Mouse (Mus musculus) heart, adult 2 months (tissue): ENCODE data around the gene Rusc1. TPM values are rescaled to one million over a fixed set of nuclear protein-coding genes. Genes with fewer than 3 reads are reported as not detected.
"Not testable (repeated sequence)": the region's sequence is repeated elsewhere in the genome, so short reads cannot be mapped to it uniquely, and the experiment has no call there.

Experiments used
- DNase-seq, 2 experiments: peaks; one replicate each; pipeline ENCODE4 v3.0.0; 2021
- H3K27ac ChIP-seq: fragments of 200-600 bp; 2 replicates; pipeline ENCODE4 v1.8.1; 2022
- H3K27me3 ChIP-seq: fragments of 200-500 bp; 2 replicates; pipeline ENCODE4 v1.6.1; 2012; ENCODE audit warnings: mild to moderate bottlenecking, low read length, inconsistent platforms, mixed read lengths; ENCODE audit not compliant: control insufficient read depth, insufficient read depth
- H3K36me3 ChIP-seq: fragments of 200-500 bp; 2 replicates; pipeline ENCODE4 v1.6.1; 2012; ENCODE audit warnings: low read length, inconsistent platforms; ENCODE audit not compliant: control insufficient read depth, insufficient read depth
- H3K4me1 ChIP-seq: fragments of 200-500 bp; 2 replicates; pipeline ENCODE4 v1.6.1; 2011; ENCODE audit warnings: low read length; ENCODE audit not compliant: control insufficient read depth, insufficient read depth
- H3K4me3 ChIP-seq: fragments of 200-600 bp; 2 replicates; pipeline ENCODE4 v1.8.1; 2022
- H3K79me2 ChIP-seq: fragments of 200-500 bp; replicated peaks from 2 replicates; pipeline ENCODE4 v1.6.1; 2012; ENCODE audit warnings: mild to moderate bottlenecking, inconsistent platforms, low read length, moderate library complexity, mixed read lengths; ENCODE audit not compliant: control insufficient read depth, insufficient read depth
- H3K9ac ChIP-seq: fragments of 200-500 bp; 2 replicates; pipeline ENCODE4 v1.6.1; 2012; ENCODE audit warnings: low read depth, mild to moderate bottlenecking, control low read depth, inconsistent platforms, low read length, mixed read lengths
- CTCF ChIP-seq: fragments of 200-600 bp; IDR thresholded peaks from 2 replicates; pipeline ENCODE4 v1.8.1; 2022; ENCODE audit warnings: antibody characterized with exemption, mild to moderate bottlenecking, moderate library complexity
- EP300 ChIP-seq: fragments of 200-500 bp; IDR thresholded peaks from 2 replicates; pipeline ENCODE4 v1.6.1; 2011; ENCODE audit warnings: low read depth, low read length, control low read depth; ENCODE audit not compliant: insufficient read depth
- POLR2A ChIP-seq: fragments of 200-500 bp; IDR thresholded peaks from 2 replicates; pipeline ENCODE4 v1.6.1; 2011; ENCODE audit warnings: mild to moderate bottlenecking, low read depth, low read length, control low read depth; ENCODE audit not compliant: insufficient read depth
- WGBS: fragments of 180-500 bp; shearing (Covaris S2); methylation state at CpG from one replicate; pipeline ENCODE4 v1.1.7; 2018; 5-methylcytosine and 5-hydroxymethylcytosine counted together
- intact Hi-C: fragments of 180-260 bp; cut with DNase I; formaldehyde crosslinking; loops from one replicate; pipeline ENCODE4 v1.15.1; 2025
- polyA plus RNA-seq: library from polyadenylated mRNA; depleted of rRNA; stranded (reverse); fragments of >200 nt; gene quantifications from 2 replicates; pipeline ENCODE4 v1.2.3, GENCODE M21; 2012
- total RNA-seq, 2 experiments: library from RNA; stranded (reverse); gene quantifications; 2 replicates each; pipeline ENCODE4 v1.2.3; 2021

Rusc1 gene
- total and polyA plus RNA-seq, 3 experiments = 26.4 to 38.8 (median 30.9) TPM

DNA sequence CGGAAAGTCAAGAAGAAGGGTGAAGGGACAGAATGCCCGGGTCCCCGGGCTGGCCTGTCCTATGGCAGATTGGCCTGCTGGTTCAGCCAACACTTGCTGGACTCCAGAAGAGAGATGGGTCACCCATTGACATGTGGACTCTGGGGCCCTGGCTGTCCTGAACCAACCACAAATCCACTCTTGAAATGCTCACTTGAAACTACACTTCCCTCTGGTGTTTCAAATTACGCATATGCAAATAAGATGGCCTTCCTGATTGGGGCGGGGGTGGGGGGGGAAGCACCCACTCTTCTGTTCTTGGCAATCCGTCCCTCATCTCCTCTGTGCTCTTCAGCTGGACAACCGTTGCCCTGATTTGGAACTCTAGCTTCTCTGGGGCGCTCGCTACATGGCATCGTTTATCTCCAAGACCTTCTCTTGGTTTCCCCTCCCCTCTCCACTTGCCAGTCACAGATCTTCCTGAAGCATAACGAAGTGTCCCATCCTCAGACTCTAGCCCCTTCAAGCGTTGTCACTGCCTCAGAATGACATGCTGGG is 8.4 kb downstream of the Rusc1 start:
- TF ChIP-seq EP300 (no peak), POLR2A (no peak), CTCF (no peak)

DNA sequence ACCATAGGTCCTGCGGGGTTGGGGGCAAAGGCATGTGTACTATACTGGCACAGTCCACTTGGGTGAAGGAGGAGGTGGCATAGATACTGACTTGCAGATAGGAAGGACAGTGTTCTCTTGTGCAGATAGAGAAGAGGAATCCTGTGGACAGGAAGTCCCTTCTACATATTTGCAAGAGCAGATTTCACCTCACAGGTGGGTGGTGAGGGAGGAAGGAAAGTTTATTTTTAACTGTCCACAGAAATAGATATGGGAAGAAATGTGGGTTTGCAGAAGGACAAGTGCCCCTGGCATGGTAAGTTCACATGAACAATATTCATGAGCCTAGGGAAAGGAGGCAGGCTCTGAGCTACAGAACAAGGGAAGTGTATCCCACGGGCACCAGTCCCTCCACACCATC is 9.0 kb downstream of the Rusc1 start:
- Histone ChIP-seq H3K27me3 (no peaks in the 10 kb centered on the region), H3K79me2 (no peaks in the 10 kb centered on the region), H3K27ac (no peak overlapping the region), H3K9ac (no peak overlapping the region), H3K36me3 (no peaks in the 10 kb centered on the region), H3K4me1 (peaks cover 3% of the 10 kb centered on the region; the same call in 1 of the 2 replicates), H3K4me3 (no peak overlapping the region)
- TF ChIP-seq CTCF (no peak), EP300 (no peak), POLR2A (no peak)
- WGBS = 61% methylated on average over 2 of the region's 2 CpGs
- no peak for DNase-seq
- intact Hi-C loops = no loop called here

More for the DNA sequence above, 8.4 kb downstream of the Rusc1 start:
- no peak overlapping the region for H3K9ac ChIP-seq
- no peaks in the 10 kb centered on the region for H3K27me3 ChIP-seq
- no peak overlapping the region for H3K27ac ChIP-seq
- DNase-seq = no peak
- intact Hi-C loops = no loop called here
- H3K4me3 ChIP-seq = no peak overlapping the region
- no peaks in the 10 kb centered on the region for H3K79me2 ChIP-seq
- H3K4me1 ChIP-seq = peaks cover 3% of the 10 kb centered on the region; the same call in 1 of the 2 replicates
- no peaks in the 10 kb centered on the region for H3K36me3 ChIP-seq
- 85% methylated on average over 12 of the region's 12 CpGs for WGBS

DNA sequence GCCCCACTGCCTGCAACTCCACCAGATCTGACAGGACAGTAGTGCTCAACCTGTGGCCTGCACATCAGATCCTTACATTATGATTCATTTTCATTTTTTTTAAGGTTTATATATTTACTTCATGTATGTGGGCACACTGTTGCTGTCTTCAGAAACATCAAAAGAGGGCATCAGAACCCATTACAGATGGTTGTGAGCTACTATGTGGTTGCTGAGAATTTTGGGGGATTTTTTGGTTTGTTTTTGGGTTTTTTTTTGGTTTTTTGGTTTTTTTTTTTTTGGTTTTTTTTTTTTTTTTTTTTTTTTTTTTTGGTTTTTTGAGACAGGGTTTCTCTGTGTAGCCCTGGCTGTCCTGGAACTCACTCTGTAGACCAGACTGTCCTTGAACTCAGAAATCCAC is 10.8 kb downstream of the Rusc1 start:
- H3K27ac ChIP-seq, H3K36me3 ChIP-seq: not testable (repeated sequence)

DNA sequence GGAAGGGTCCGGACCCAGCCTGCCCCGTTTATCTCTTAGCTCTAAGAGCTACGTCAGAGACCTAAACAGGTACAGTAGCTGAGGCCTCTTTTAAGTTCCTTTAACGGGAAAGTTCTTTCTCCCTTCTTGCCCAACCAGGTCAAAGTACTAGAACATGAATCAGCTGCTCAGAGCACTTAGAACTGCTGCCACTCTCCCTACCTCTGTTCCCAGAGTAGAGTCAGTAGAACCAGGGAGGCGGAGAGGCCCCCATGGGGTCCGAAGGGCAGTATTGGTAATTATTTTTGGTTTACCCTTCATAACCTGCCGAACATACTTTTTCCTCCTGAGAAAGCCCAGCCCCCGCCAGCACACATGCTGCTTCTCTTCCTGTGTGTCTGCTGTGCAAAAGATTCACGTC is 15.7 kb downstream of the Rusc1 start:
- no peak for DNase-seq
- H3K4me3 ChIP-seq = no peak overlapping the region
- H3K27ac ChIP-seq = no peak overlapping the region
- intact Hi-C loops = no loop called here
- no peaks in the 10 kb centered on the region for H3K4me1 ChIP-seq
- no peaks in the 10 kb centered on the region for H3K36me3 ChIP-seq
- H3K79me2 ChIP-seq = no peaks in the 10 kb centered on the region
- WGBS = 86% methylated on average over 9 of the region's 9 CpGs
- no peak for TF ChIP-seq CTCF
- TF ChIP-seq EP300 = no peak
- no peak for TF ChIP-seq POLR2A
- no peaks in the 10 kb centered on the region for H3K27me3 ChIP-seq
- H3K9ac ChIP-seq = no peak overlapping the region

More for the DNA sequence above, 10.8 kb downstream of the Rusc1 start:
- DNase-seq, H3K4me1 ChIP-seq, H3K9ac ChIP-seq, H3K79me2 ChIP-seq, H3K4me3 ChIP-seq, intact Hi-C loops, H3K27me3 ChIP-seq: not testable (repeated sequence)

DNA sequence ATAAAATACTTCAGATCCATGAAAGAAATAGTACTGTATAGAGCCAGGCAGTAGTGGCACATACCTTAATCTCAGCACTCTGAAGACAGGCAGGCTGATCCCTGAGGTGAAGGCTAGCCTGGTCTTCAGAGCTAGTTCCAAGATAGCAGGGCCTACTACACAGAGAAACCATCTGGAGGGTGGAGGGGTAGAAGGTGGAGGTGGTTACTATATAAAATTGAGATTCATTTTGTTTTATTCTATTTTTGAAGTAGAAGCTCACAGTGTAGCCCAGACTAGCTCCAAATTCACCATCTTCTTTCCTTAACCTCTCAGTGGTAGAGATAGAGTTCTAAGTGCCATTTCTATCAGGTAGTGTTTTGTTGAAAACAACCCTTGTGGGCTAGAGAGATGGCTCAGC is 25.8 kb downstream of the Rusc1 start:
- DNase-seq = no peak
- Histone ChIP-seq H3K9ac (no peak overlapping the region), H3K79me2 (no peaks in the 10 kb centered on the region), H3K4me1 (no peaks in the 10 kb centered on the region), H3K27ac (no peak overlapping the region), H3K27me3 (no peaks in the 10 kb centered on the region), H3K4me3 (no peak overlapping the region), H3K36me3 (0 out of 2 replicates have a peak, but pooled peaks cover 2% of the 10 kb centered on the region)
- intact Hi-C loops = no loop called here
- TF ChIP-seq POLR2A (no peak), CTCF (no peak)

DNA sequence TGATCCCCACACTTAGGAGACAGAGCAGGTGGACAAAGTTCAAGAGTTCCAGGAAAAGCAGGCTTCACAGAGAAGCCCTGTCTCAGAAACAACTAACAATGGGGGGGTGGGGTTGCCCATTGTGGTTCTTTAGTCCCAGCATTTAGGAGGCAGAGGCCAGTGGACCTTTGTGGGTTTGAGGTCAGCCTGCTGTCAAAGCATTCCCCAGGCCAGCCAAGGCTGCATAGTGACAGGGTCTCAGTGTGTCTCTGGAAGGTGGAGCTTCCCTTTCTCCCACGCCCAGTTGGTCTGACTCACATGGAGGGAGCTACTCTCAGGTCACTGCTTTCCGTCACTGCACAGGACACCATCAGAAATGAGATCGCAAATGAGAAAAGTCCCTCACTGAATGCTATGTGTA is 31.4 kb downstream of the Rusc1 start:
- no peaks in the 10 kb centered on the region for H3K27me3 ChIP-seq
- TF ChIP-seq POLR2A (no peak), EP300 (no peak), CTCF (no peak)
- H3K27ac ChIP-seq = no peak overlapping the region
- 83% methylated on average over 3 of the region's 3 CpGs for WGBS
- no peaks in the 10 kb centered on the region for H3K4me1 ChIP-seq
- H3K4me3 ChIP-seq = no peak overlapping the region
- H3K36me3 ChIP-seq = no peaks in the 10 kb centered on the region
- DNase-seq = no peak
- H3K9ac ChIP-seq = no peak overlapping the region
- intact Hi-C loops = no loop called here
- no peaks in the 10 kb centered on the region for H3K79me2 ChIP-seq
